Mouse (Mus musculus): ENCODE data around the gene Gdf1.
A peak's percentile ranks its signal among the peaks of the same experiment; 100 is the strongest.

Gdf1 gene

DNA sequence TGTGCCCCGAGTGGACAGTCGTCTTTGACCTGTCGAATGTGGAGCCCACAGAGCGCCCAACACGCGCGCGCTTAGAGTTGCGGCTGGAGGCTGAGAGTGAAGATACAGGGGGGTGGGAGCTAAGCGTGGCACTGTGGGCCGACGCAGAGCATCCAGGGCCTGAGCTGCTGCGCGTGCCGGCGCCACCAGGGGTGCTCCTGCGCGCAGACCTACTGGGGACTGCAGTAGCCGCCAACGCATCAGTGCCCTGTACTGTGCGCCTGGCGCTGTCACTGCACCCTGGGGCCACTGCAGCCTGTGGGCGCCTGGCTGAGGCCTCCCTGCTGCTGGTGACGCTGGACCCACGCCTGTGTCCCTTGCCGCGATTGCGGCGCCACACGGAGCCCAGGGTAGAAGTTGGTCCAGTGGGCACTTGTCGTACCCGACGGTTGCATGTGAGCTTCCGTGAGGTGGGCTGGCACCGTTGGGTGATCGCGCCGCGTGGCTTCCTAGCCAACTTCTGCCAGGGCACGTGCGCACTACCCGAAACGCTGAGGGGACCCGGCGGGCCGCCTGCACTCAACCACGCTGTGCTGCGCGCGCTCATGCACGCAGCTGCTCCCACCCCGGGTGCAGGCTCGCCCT lies 1.2 kb downstream of the Gdf1 start:
- peak; percentile 64 to 74 for DNase-seq (ENCODE audit: low spot score in 2 of 2)

DNA sequence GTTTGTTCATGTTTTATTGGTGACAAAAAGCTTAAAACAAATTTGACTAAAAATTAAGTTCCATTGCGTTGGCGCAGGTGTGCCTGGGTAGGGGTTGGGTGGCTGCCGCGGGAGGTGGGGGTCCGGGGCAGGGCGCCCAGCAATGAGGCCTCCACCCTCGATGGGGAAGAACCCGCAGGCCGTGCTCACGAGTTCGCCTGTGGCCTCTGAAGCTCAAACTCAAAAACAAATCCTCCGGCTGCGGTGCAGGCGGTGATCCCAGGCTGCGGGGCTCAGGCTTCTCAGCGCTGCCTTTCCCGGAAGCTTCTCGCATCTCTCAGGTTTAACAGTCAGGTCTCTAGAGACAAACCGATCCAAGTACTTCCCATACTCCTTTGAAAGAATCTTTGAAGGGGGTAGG lies 1.9 kb downstream of the Gdf1 start:
- DNase-seq (ENCODE audit: low spot score in 2 of 2), result no peak

DNA sequence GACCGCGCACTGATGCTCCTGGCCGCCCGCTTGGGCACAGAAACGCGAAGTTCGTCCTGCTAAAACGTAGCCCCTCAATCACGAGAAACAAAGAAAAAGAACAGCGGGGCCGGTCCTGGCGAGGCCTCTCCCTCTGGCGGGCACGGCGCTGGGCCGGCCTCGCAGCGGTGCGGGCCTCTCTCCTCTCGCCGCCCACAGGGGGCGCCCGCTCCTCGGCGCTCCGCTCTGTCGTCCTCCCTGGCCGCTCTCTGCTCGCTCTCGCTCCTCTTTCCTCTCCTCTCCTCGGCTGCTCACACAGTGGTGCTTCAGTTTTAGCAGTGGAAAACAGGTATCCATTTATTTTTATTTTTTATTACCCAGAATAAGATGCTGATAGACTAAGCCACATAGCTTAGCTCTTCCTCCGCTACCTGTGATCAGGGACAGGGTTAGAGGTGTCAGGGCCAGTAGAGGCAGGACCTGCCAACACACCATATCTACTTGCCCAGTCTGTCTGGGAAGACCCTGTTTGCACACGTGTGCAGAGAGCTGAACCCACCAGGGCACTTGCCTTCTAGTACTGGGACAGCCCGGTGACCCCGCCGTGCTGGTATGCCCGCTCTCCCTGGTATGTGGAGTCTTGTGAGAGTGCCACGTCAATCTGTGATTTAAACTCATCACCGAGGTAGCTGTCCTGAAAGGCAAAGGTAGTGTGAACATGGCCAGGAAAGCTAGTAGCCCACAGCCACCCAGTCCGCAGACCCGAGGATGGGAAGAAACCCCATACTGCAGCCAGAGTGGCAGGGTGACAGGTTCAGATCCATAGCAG lies 2.7 kb downstream of the Gdf1 start:
- DNase-seq (ENCODE audit: low spot score in 2 of 2), result peak; percentile 73 to 74

DNA sequence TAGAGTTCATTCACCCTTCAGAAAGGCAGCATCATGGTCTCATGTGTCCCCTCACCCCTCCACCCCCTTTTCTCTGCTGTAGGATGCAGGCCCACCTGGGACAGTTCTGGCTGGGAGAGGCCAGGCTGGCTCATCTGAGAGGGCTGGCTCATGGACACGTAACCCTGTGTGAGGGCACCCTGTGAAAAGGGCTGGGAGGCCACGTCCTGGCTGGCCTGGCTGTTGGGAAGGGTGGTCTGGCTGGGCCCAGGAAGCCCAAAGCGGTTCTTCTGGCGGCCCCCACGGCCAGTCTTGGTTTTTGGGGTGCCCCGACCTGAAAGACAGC lies 3.2 kb downstream of the Gdf1 start:
- DNase-seq (ENCODE audit: low spot score in 2 of 2), result no peak

DNA sequence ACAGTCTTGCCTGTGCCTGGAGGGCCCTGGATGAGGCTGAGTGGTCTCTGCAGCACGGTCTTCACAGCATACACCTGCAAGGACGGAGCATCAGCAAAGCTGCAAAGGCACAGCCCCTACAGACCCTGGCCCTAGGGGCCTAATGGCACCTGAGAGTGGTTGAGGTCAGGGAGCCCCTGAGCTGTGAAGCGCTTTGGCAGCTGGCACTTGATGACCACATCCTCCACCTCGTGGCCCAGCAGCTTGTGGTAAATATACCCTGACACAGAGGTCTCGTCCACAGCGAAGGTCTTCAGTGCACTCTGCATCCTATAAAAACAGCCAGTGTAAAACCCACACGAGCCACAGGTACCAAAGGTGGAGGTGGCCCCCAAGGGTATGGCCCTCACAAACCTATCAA lies 9.3 kb downstream of the Gdf1 start:
- no peak for DNase-seq (ENCODE audit: low spot score in 2 of 2)

DNA sequence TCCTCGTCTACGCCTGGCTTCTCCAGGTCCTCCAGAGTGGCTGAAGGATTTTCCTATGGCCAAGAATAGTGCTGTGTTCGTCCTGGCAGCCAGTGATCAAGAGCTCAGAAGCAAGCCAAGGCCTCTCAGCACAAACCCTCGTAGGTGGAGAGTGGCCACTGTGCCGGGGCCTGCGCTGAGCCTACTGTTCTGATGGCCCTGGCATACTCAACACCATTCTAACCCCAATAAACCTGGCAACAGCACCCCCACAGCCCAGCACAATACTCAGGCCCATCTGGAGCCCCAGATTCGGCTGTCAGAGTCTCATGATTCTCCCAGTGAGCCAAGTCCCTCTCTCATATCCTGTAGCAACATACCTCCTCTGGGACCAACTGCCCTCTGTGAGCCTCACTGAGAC lies 11.0 kb downstream of the Gdf1 start:
- no peak for DNase-seq (ENCODE audit: low spot score in 2 of 2)

DNA sequence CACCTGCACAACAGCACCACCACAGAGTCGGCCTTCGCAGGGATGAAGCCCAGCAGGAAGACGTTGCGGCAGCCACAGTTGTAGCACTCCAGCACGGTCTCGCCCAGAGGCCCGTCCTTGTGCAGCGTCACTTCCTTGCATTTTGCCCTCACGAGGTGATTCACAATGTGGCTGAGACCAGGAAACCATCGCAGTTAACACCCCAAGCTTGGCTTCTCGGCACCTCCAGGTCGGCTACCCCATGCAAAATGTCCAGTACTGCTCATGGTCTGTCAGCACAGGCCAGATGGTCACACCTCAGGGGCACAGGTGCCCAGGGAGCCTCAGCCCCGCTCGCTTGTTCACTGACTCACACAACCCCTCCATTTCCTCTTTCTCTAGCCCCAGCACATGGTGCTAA lies 12.4 kb downstream of the Gdf1 start:
- DNase-seq (ENCODE audit: low spot score in 2 of 2), result no peak

DNA sequence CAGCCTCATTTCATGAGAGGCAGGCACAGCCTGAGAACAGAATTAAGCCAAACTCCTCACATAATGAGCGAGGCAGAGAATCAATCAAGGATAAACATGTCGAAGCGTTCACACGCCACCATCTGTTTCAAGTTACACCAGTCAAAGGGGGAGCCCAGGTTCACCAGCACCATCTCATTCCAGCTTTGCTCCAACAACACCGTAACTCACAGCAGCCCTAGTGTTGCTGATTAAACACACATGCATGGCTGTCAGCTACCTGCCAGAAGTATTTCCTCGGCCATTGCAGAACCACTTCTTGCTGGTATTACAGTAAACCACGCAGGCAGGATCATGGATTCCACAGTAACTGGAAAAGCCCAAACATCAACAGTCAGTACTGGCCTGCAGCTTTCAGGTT lies 13.5 kb downstream of the Gdf1 start:
- DNase-seq (ENCODE audit: low spot score in 2 of 2), result no peak

DNA sequence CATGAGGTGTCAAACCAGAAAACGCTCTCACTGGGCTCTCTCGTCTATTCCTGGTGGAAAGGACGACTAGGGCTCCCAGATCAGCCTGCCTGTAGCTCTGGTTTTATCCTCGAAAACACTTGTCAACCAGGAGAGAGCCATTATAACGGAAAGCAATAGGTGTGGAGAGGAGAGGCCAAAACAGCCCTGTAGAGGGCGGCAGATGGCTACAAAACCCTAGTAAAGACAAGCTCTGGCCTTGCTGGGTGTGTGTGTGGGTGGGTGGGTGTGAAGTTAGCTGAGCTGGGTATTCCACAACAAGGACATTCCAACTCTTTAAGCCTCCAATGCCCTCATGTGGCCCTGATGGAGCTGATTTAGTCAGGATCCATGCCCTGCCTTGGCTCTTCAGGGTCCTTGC lies 14.1 kb downstream of the Gdf1 start:
- peak; percentile 44 to 65 for DNase-seq (ENCODE audit: low spot score in 2 of 2)

DNA sequence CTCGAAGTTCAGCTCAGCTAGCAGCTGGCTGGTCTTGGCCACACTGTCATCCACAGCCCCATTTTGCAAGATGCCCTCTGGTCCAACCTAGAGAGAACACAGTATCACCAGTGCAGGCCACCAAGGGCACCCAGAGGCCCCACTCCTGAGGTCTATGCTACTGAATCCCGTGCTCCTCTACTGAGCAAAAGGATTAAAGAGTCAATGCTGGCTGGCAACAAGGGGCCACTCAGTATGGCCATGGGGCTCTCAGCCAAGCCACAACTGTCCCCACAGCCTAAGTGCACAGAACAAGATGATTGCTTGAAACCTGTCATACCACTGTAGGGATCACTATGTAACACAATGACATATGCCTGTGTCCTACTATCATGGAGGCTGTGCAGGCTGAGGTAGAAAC lies 14.7 kb downstream of the Gdf1 start:
- no peak for DNase-seq (ENCODE audit: low spot score in 2 of 2)

DNA sequence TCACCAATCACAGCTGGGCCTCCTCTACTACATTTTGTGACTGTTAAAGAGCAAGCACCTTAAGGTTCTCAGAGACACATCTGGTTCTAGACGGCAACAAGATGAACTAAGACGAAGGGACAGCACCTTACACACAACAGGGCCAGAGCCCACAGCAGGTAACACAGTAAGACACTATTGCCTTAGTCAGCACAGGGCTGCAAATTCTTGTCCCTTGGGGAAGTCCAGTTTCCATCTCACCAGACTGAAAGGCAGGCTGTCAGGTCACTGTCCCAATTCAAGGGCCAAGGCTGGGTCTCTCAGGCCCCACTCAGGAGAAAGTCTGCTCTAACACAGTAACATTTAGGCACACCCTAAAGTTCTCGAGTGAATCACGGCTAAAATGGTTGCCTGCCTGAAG lies 17.8 kb downstream of the Gdf1 start:
- no peak for DNase-seq (ENCODE audit: low spot score in 2 of 2)

DNA sequence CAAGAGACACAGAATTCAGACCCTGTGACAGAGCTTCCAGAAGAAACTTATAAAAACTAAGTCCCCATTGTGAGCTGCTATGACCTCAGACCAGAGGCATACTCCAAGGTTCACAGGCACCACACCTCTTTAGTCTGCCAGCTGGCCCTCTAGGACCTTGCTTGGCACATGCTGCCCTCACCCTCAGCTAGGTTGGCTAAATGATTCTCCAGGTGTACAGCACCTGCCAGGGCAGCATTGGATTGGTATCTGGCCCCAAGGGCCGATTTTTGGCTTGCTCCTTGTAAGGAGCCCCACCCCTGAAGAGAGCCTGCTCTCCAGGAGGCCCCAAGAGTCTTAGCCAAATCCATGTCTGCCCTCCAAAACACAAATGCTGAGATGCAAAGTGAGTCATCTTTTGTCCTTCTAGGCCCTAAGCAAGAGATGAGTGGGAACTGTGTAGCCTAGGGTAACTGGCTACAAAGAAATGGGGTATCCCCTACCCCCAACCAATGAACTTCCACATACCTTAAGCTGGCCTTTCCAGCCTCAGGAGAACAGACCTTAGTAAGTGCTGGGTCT lies 18.3 kb downstream of the Gdf1 start:
- DNase-seq (ENCODE audit: low spot score in 2 of 2), result no peak

DNA sequence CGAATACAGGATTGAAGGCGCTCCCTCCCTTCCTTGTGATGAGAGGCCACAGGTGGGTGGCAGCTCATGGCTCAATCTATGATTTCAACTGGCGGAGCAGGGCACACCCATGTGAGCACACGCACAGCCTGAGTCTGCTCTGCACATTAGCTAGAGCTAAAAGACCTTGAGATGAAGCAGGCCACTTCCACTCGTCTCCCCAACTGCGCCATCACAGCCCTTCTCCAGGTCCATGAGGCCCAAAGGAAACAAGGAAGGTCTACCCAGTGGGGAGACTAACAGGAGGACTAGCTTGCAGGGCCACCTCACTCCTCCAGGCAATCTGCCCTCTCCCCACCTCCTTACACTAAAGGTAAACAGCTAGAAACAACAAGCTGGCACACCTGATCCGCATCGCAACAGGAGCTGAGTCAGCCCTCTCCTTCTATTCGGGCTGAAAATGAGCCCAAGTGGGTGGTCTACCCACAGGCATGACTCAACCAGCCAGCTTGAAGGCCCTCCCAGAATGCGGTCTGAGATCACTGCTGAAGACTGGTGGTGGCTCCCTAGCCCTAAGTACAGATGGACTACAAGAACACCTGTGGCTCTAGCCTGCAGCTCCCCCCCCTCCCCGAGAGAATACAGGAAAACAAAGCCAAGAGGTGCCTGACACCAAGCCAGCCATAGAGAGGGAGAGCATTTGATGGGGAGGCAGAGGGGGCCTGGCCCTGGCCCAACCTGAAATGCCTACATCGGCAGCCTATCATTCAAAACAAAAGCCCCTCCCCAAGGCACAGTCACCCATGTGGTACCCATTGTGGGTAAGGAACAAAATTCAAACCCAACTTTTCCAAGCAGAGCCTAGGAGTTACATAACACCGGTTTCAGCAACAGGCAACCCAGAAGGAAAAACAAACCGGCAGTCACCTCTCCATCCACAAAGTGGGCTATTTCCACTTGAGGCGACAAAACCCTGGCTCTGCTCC lies 21.7 kb downstream of the Gdf1 start:
- peak; percentile 63 to 66 for DNase-seq (ENCODE audit: low spot score in 2 of 2)

DNA sequence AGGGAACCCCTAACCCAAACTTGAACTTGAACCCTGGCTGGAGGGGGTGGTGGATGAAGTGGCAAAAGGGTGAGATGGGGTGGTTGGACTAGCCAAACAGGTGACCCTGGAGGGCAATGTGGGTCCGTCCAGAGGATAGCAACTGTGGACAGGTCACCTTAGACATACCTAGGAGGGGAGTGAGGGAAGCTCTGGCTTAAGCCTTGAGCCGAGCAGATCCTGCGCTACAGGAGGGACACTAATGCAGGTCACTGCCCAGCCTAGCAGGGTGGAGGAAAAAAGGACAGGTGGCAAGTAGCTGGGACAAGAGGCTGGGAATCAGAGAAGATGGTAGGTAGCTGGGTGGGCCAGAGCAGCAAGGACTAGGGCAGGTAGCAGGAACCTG lies 22.4 kb downstream of the Gdf1 start:
- no peak for DNase-seq (ENCODE audit: low spot score in 2 of 2)

DNA sequence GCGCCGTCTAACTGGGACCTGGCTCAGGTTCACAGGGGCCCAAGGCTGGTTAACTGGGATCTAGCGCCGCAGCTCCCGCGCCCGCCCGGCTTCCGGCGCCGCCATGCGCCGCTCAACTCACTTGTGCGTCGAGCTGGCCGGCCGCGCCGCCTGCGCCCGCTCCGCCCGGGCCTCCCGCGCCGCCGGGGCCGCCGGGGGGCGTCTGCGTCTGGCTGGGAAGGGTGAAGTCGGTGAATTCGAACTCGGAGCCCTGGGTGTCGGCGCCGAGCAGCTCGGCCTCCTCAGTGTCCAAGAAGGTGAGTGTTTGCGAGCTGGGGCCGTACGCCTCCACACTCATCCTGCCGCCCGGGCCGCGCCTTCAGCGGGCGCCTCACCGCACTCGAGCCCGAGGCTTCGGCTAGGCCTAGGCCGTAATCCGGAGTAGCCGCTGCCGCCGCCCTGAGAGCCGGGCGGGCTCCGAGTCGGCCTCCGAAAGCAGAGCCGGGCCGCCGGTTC lies 23.1 kb downstream of the Gdf1 start:
- DNase-seq (ENCODE audit: low spot score in 2 of 2), result peak in 1 of 2 experiments; percentile 55

DNA sequence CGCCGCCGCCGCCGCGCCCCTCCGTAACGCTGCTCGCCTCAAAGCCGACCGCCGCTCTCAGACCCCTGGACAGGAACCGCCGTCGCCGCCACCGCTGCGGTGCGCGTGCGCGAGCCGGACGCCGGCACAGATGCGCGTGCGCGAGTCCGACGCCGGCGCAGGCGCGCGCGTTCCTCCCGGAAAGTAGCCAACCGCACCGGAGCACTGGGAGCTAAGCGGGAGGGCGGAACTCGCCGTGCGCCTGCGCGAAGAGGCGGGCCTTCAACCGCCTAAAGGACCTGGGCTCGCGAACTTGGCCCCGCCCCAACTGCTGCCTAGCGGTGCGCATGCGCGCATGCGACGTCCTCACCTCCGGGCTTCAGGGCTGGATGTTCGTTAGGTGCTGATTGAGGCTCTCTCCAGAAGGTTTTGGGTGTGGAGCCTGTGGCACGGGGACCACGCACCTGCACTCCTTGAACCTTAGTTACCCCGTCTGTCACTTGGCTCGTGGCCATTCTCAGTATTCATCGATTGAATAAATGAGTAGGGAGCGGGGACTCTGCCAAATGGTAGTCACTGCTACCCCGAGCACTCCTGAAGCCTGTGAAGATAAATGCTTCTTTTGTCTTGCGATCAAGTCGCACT lies 23.7 kb downstream of the Gdf1 start, which contains the start of gene Upf1:
TSS of gene Upf1 (minus strand) at position 85 of the 624 bp plus-strand sequence.
- peak; percentile 97 to 99 for DNase-seq (ENCODE audit: low spot score in 2 of 2)

DNA sequence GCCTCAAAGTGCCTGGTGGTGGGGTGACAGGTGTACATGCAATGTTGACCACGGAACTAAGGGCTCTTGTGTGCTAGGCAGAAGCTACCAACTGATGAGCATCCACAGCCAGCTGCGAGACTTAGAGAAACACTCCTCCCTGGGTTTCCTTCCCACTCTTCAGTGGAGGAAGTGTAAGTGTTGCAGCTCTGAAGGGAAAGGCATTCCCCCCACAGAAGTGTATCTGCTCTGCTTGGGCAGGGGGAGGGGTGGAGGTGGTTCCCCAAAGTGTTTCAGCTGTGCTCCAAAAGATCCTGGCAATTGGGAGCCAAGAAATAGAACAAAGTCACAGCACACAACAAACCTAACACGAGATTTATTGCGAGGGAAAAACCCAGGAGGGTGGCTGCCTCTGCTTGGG lies 24.4 kb downstream of the Gdf1 start:
- peak; percentile 56 to 63 for DNase-seq (ENCODE audit: low spot score in 2 of 2)

DNA sequence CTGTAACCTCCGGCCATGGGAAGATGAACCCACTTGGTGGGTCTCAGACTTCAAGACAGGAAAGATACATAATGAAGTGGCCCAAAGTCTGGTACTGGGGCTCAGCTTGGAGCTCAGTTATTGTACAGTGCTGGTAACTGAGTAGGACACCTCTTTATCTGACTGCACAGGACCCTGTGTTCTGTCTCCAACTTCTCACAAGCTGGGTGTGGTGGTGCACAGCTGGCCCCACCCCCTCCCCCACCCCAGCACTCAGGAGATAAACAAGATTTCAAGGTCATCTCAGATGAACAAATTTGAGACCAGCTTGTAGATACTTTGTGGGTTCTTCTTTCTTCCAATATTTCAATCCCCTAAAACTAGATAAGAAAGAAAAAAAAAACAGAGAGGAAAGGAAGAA lies 26.5 kb downstream of the Gdf1 start:
- no peak for DNase-seq (ENCODE audit: low spot score in 2 of 2)

DNA sequence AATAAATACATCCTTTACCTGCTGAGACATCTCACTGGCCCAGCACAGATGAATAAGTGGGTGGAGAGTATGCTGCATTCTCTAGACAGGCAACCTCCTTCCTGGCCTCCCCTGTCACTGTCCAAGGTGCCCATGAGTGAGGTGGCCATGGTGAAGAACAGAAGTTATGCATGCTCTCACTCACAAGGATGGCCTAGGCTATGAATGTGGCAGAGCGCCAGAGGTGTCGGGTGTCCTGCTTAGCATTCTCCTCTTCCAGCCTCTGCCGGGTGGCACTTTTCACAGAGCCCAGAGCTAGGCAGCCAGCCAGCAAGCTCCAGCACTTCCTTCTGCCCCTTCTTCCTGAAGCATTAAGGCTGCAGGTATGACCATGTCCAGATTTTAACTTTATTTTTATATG lies 29.8 kb downstream of the Gdf1 start:
- DNase-seq (ENCODE audit: low spot score in 2 of 2), result no peak

DNA sequence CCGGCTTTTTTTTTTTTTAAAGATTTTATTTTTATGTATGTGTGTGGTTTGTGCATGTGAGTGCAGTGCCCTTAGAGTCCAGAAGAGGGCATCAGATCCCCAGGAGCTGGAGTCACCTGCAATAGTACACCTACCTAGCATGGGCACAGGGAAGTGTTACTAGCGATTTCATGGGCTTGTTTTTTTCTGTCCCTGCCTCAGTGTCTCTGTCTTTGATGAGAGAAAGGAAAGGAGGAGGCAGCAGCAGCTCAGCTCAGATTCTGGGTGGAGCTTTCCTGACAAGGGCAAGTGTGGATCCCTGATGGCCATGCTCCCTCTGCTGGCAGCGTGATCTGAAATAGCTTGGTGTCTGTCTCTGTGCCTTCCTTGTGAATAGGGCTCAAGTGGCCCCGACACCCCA lies 31.2 kb downstream of the Gdf1 start:
- DNase-seq (ENCODE audit: low spot score in 2 of 2), result no peak

DNA sequence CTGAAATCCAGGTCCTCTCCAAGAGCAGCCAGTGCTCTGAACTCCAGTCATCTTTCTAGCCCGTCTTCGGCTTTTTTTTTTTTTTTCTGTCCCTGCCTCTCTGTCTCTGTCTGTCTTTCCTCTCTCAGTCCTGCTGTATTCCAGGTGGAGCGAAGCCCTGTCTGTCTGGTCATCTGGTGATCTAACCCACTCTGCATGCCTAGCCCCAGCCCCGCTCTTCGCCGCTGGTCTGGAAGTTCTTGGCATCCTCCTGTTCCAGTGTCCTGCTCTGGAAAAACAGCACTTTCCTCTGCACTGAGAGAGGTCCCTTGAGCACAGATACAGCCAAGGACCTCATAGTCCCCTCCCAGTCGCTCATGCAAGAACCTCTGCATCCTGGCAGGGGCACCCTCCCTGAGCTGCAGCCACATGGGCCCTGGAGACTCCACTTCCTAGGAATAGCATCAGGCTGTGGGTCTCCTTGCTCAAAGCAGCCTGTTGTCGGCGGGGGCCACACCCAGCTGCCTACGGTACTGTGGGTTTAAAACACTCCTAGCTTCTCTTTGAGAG lies 31.9 kb downstream of the Gdf1 start:
- no peak for DNase-seq (ENCODE audit: low spot score in 2 of 2)

All from right cerebral cortex, adult 2 months (tissue).